Mouse (Mus musculus) thymus, postnatal 14 days (tissue): Measurements from ENCODE around the gene Fscn2.
"Not testable (repeated sequence)": the region's sequence is repeated elsewhere in the genome, so short reads cannot be mapped to it uniquely, and the experiment has no call there.

Source experiments
- DNase-seq: peaks from one replicate; pipeline ENCODE4 v3.0.0; 2021

Gene Fscn2

DNA sequence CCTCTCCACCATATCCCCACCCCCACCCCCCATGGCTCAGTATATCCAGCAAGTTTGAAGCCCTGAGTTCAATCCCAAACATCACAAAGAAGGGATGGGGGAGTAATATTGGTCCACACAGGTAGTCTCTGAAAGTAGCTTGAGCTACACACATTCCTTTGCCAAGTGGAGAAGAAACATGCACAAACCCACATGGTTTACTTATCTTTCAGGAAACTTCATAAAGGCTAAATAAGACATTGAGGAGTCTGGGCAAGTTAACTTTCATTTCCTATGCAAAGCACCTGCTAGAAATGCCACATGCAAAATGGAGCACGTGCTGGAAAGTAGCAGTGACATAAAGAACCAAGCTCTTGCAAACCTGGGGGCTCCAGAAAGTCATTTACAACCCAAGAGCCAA lies 45.1 kb downstream of the Fscn2 start:
- DNase-seq = no peak

DNA sequence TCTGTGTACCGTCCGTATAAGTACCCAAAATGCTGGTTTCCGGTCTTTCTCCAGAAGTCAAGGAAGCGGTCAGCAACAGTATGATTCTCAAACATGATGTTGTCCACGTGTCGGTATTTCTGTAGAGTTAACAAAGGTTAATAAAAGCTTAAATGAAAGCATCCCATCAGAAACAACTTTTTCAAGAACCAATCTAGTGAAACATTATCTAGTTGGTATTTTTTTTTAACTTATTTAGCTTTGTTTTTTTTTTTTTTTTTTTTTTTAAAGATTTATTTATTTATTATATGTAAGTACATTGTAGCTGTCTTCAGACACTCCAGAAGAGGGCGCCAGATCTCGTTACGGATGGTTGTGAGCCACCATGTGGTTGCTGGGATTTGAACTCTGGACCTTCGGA lies 52.3 kb downstream of the Fscn2 start:
- DNase-seq = not testable (repeated sequence)
